Mouse (Mus musculus) heart, postnatal 25 days (tissue): ENCODE measurements around the gene Gcsh. TPM values are rescaled to one million over a fixed set of nuclear protein-coding genes. Genes with fewer than 3 reads are reported as not detected.

Source experiments
- total RNA-seq, 2 experiments: library from RNA; stranded (reverse); gene quantifications; 2 replicates each; pipeline ENCODE4 v1.2.3; 2021

Gene Gcsh
- total RNA-seq, 2 experiments from 2014 or later, result 47.1 to 50.5 TPM

Other genes with a start within 250 kb of the Gcsh start
- gene Cmc2, start 72.1 kb downstream of the Gcsh start, total RNA-seq, result 10 to 100 TPM; 73.9 to 75.2 TPM
- under 1 TPM; 0.88 to 0.92 TPM for gene Cenpn, start 71.8 kb downstream of the Gcsh start, total RNA-seq
- 10 to 100 TPM; 13.4 to 14.3 TPM for gene Atmin, start 50.1 kb downstream of the Gcsh start, total RNA-seq
- under 1 TPM; 0.31 to 0.45 TPM for gene 1700030J22Rik, start 14.6 kb downstream of the Gcsh start, total RNA-seq
- not detected for gene Pkd1l2, start 88.9 kb upstream of the Gcsh start, total RNA-seq
- gene Bco1, start 102.3 kb upstream of the Gcsh start, total RNA-seq, result not detected
- gene Gan, start 164.6 kb upstream of the Gcsh start, total RNA-seq, result 1 to 10 TPM; 4.2 to 5.3 TPM